Mouse (Mus musculus) stomach, embryonic 15.5 days (tissue): Measurements from ENCODE around the gene Gtf2h3. TPM values are rescaled to one million over a fixed set of nuclear protein-coding genes. Genes with fewer than 3 reads are reported as not detected.

Experiments
- ATAC-seq: fragments of 200-750 bp; cut with Nextera tagmentation; 2 replicates; pipeline ENCODE4 v1.8.0; 2017; ENCODE audit warnings: low read depth, moderate number of reproducible peaks, moderate TSS enrichment; ENCODE audit not compliant: insufficient read depth, low FRiP score
- H3K27ac ChIP-seq: fragments of 300-500 bp; sonication (generic); 2 replicates; pipeline ENCODE4 v1.5.1; 2015; ENCODE audit warnings: mild to moderate bottlenecking, inconsistent platforms
- H3K27me3 ChIP-seq: fragments of 300-500 bp; sonication (generic); replicated peaks from 2 replicates; pipeline ENCODE4 v1.6.1; 2015; ENCODE audit warnings: inconsistent platforms
- H3K36me3 ChIP-seq: fragments of 300-500 bp; sonication (generic); 2 replicates; pipeline ENCODE4 v1.6.1; 2015; ENCODE audit warnings: inconsistent platforms
- H3K4me1 ChIP-seq: fragments of 300-500 bp; sonication (generic); 2 replicates; pipeline ENCODE4 v1.6.1; 2015; ENCODE audit warnings: inconsistent platforms
- H3K4me2 ChIP-seq: fragments of 300-500 bp; sonication (generic); 2 replicates; pipeline ENCODE4 v1.6.1; 2015; ENCODE audit warnings: mild to moderate bottlenecking, inconsistent platforms
- H3K4me3 ChIP-seq: fragments of 300-500 bp; sonication (generic); replicated peaks from 2 replicates; pipeline ENCODE4 v1.5.1; 2015; ENCODE audit warnings: inconsistent platforms
- H3K9ac ChIP-seq: fragments of 300-500 bp; sonication (generic); 2 replicates; pipeline ENCODE4 v1.6.1; 2015; ENCODE audit warnings: inconsistent platforms
- H3K9me3 ChIP-seq: fragments of 300-500 bp; sonication (generic); 2 replicates; pipeline ENCODE4 v1.6.1; 2016; ENCODE audit warnings: inconsistent platforms
- WGBS: fragments of 180-500 bp; shearing (Covaris S2); methylation state at CpG from one replicate; pipeline ENCODE4 v1.1.7; 2015; 5-methylcytosine and 5-hydroxymethylcytosine counted together
- polyA plus RNA-seq: library from polyadenylated mRNA; unstranded; fragments of >200 nt; fragmentation: Nextera tagmentation; extraction: Ambion mirVana; gene quantifications from 2 replicates; pipeline ENCODE4 v1.2.1, GENCODE M21; 2015

The Gtf2h3 gene
- polyA plus RNA-seq: 53.1 and 54.9 TPM in 2 replicates

DNA sequence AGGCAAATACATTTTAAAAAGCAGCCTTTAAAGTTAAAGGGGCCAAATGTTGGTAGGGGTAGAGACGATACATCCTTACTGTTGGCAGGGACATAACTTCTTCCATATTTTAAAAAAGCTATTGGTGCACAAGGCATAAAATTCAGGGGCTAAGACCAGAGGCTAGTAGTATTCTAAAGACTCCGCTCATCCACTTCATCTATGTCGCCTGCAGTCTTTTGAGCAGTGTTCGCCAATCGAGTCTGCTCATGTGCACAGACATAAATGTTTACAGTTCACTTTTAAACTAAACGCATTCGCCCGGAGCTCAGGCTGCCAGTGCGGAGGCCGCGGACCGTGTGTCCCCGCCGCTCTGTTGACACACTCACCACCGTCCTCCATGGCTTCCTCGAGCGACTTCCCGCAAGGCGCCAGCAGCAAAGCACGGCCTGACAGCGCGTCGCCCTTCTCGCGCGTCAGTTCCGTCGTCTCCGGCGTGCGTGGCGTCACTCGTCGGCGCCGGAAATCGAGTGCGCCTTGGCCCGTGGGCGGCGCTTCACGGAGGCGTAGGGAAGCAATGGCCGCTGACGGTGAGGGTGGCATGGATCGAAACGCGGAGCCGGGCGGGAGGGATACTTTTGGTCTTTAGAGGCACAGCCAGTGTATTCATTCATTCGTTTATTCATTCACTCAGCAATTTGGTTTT is at the start of gene Gtf2h3, which contains the start of gene Eif2b1:
Gene Gtf2h3, plus strand, starts transcription at position 508 of the 685 bp plus-strand sequence.
Gene Eif2b1, minus strand, starts transcription at position 499 of the 685 bp plus-strand sequence.
- 1% methylated on average over 51 of the region's 51 CpGs for WGBS
- Histone ChIP-seq H3K36me3 (peaks cover 29% of the 10 kb centered on the region; the same call in 1 of the 2 replicates), H3K4me3 (peak within 1 kb of the TSS; percentile 87), H3K27me3 (no peaks in the 10 kb centered on the region), H3K4me1 (peaks cover 14% of the 10 kb centered on the region), H3K27ac (0 out of 2 replicates have a peak within 1 kb of the TSS, but pooled peaks have one; percentile 21), H3K4me2 (peak within 1 kb of the TSS; percentile 69), H3K9me3 (no peaks in the 10 kb centered on the region), H3K9ac (peak within 1 kb of the TSS; percentile 76)
- ATAC-seq: peak; percentile 92

DNA sequence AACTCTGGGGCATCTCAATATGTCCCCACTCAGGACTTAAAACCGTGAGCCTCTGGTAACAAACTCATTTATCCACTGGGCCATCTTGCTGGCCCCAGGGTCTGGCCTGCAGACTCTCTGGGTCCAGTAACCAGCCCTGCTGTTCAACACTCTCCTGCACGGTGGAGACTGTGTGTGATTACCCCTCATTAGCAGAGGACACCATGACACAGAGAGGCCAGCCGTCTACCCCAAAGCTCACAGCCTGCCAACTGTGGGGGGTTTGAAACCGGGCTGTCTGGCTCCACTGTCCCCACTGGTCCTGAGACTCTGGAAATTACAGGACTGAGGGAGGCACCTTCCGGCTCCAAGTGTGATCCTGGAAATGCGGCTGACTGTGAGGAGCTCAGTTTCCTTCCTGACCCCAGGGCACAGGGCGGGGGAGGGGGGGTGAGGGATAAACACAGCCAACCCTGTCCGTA is 49.7 kb upstream of the Gtf2h3 start:
- no peaks in the 10 kb centered on the region for H3K27me3 ChIP-seq
- 20% methylated on average over 8 of the region's 8 CpGs for WGBS
- ATAC-seq: no peak
- peak overlapping the region; percentile 81 for H3K4me2 ChIP-seq
- no peaks in the 10 kb centered on the region for H3K36me3 ChIP-seq
- H3K9me3 ChIP-seq: no peaks in the 10 kb centered on the region
- H3K4me1 ChIP-seq: peaks cover 35% of the 10 kb centered on the region
- 0 out of 2 replicates have a peak overlapping the region, but pooled peaks have one; percentile 6 for H3K9ac ChIP-seq
- H3K4me3 ChIP-seq: peak overlapping the region; percentile 80
- peak overlapping the region; percentile 10; the same call in 1 of the 2 replicates for H3K27ac ChIP-seq

DNA sequence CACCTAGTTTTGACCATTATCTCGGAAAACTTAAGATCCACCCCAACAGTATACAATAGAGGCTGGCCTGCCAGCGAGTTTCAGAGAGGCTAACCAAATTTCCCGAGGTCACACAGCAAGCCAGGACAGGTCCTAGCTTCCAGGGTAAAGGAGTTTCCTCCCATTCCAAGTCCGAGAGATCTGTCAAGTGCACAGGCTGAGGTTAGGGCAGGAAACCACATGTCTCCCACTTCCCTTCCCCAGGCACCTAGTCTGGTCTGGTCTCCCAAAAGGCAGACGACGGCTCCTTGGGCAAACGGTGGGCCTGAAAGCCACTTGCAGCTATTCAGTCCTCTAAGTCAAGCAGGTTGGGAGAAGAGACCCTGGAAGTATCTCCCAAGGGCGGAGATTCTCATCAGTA is 49.2 kb upstream of the Gtf2h3 start:
- H3K27ac ChIP-seq: no peak overlapping the region
- no peaks in the 10 kb centered on the region for H3K9me3 ChIP-seq
- no peaks in the 10 kb centered on the region for H3K36me3 ChIP-seq
- ATAC-seq: no peak
- WGBS: 42% methylated on average over 8 of the region's 8 CpGs
- H3K4me3 ChIP-seq: peak overlapping the region; percentile 80
- H3K9ac ChIP-seq: no peak overlapping the region
- peak overlapping the region; percentile 81 for H3K4me2 ChIP-seq
- H3K27me3 ChIP-seq: no peaks in the 10 kb centered on the region
- peaks cover 35% of the 10 kb centered on the region for H3K4me1 ChIP-seq

DNA sequence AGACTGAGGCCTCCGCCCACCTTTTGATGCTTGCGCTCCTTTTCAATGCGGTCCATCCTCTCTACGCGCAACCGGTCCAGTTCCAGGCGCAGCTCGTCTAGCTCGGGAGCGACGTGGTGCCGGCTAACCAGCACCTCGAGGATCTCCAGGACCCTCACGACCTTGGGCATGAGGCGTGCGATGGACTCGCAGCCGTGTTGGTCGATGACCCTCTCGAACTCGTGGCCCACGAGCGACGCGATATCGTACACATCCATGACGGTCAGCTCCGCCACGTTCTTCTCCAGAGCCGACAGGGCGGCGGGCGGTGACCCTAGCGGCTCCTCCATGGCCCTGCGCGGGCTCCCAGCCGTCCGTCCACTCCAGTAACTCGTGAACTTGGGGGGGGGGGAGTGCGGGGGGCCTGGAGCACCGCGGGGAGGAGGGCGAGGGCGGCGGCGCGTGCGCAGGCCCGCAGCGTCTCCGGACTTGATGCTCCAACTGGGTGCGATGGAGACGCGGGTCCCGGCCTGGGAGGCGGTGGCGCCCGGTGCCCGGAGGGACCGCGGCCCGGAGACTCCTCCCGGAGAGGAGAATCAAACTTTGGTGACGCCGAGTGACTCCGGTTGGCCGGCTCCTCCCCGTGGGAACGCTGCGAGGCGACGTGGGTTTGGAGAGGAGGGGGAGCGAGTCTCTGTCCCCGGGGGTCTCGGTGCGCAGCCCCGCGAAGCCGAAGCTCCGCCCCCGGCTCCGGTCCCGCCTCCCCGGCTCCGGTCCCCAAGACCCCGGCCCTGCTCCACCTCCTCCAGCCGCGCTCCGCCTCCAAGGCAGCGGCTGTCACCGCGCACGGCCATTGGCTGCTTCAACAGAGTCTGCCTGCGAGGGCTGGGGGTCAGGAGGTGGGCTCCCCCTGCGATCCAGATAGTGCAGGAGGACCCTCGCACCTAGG is 48.0 kb upstream of the Gtf2h3 start, which contains the start of gene Rilpl1:
Gene Rilpl1, minus strand, starts transcription at position 737 of the 928 bp plus-strand sequence.
- no peaks in the 10 kb centered on the region for H3K36me3 ChIP-seq
- H3K4me2 ChIP-seq: peak within 1 kb of the TSS; percentile 81
- H3K4me1 ChIP-seq: peaks cover 35% of the 10 kb centered on the region
- H3K27me3 ChIP-seq: no peaks in the 10 kb centered on the region
- peak within 1 kb of the TSS; percentile 80 for H3K4me3 ChIP-seq
- ATAC-seq: peak; percentile 77
- under 1% methylated on average over 92 of the region's 96 CpGs for WGBS
- H3K9me3 ChIP-seq: no peaks in the 10 kb centered on the region
- H3K9ac ChIP-seq: peak within 1 kb of the TSS; percentile 54
- peak within 1 kb of the TSS; percentile 73 for H3K27ac ChIP-seq

DNA sequence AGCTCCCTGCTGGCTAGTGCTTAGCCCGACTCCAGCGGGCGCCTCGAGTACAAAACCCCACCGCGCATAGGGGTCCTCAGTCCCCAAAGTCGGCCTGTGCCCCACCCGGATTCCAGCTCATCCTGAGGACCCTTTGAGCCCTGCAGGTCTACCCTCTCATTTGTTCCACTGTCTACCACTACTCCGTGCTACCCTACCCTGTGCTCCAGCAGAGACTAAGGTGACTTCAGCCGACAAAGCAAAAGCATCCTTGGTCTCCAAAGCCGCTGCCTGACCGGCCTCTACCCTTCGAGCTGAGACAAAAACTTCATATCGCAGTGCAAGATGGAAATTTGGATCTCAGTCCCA is 47.4 kb upstream of the Gtf2h3 start:
- peak overlapping the region; percentile 81 for H3K4me2 ChIP-seq
- ATAC-seq: peak; percentile 6; the same call in 1 of the 2 replicates
- no peaks in the 10 kb centered on the region for H3K27me3 ChIP-seq
- no peaks in the 10 kb centered on the region for H3K36me3 ChIP-seq
- H3K4me1 ChIP-seq: peaks cover 36% of the 10 kb centered on the region
- H3K4me3 ChIP-seq: peak overlapping the region; percentile 80
- no peaks in the 10 kb centered on the region for H3K9me3 ChIP-seq
- H3K27ac ChIP-seq: peak overlapping the region; percentile 73
- WGBS: 15% methylated on average over 14 of the region's 14 CpGs
- H3K9ac ChIP-seq: peak overlapping the region; percentile 54

DNA sequence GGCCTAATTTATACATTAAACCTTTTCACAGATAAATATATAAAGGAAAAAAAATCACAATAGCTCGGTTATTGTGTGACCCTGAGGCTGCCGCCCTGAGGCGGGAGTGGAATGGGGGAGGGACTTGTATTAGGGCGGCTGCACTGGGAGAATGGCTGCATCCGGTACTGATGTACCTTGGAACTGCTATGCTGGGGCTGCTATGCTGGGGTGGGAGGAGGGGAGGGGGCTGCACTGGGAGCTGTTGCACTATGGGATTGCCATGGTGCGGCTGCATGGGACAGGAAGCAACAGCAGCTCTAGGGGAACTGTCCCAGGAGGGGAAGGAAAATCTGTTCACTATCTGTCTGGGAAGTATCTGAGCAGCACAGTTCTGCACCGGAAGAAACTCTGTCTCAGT is 46.5 kb upstream of the Gtf2h3 start:
- 24% methylated on average over 7 of the region's 7 CpGs for WGBS
- no peak for ATAC-seq

DNA sequence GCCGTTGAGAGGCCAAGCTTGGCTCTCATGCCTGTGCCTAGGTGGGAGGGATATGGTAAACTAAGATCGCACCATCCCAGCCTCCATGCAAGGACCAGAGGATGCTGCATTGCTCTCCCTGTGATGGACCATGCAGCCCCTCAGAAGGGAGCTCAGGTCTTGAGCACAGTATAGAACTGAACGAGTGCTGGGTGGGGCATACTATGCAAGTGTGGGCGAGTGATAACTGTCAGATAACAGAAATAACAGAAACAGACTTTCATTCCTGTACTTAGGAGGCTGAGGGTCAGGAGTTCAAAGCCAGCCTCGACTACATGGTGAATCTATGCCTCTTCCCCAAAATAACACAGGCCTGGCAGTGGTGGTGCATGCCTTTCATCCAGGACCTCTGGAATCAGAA is 43.9 kb upstream of the Gtf2h3 start:
- WGBS: 67% methylated on average over 5 of the region's 5 CpGs
- H3K9me3 ChIP-seq: no peaks in the 10 kb centered on the region

More for the DNA sequence above, 46.5 kb upstream of the Gtf2h3 start:
- Histone ChIP-seq H3K27me3 (no peaks in the 10 kb centered on the region), H3K4me2 (0 out of 2 replicates have a peak overlapping the region, but pooled peaks have one; percentile 13), H3K4me1 (peaks cover 41% of the 10 kb centered on the region), H3K27ac (peak overlapping the region; percentile 76), H3K4me3 (no peak overlapping the region), H3K36me3 (no peaks in the 10 kb centered on the region), H3K9ac (no peak overlapping the region), H3K9me3 (no peaks in the 10 kb centered on the region)

DNA sequence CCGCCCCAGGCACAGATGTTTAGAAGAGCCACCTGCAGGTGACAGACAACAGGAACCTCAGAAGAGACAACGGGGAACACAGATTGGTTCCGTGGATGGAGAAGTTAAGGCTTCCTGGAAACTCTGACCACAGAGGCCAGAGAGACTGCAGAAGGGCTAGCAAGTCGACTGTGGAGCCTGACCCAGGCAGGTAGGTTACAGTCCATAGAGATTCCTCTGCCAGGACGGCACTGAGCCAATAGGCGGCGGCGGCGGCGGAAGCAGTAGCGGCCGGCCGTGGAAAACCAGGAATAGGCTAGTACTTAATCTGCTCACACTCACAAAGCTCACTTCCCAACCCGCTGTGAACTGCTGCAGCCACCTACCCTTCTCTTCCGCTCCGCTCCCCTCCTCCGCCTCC is 42.2 kb upstream of the Gtf2h3 start:
- Histone ChIP-seq H3K9ac (no peak overlapping the region), H3K27me3 (no peaks in the 10 kb centered on the region), H3K27ac (peak overlapping the region; percentile 61; the same call in 1 of the 2 replicates), H3K4me3 (peak overlapping the region; percentile 17), H3K36me3 (no peaks in the 10 kb centered on the region), H3K4me2 (peak overlapping the region; percentile 54), H3K9me3 (no peaks in the 10 kb centered on the region), H3K4me1 (peaks cover 19% of the 10 kb centered on the region)
- WGBS: 4% methylated on average over 17 of the region's 17 CpGs
- ATAC-seq: no peak

More for the DNA sequence above, 43.9 kb upstream of the Gtf2h3 start:
- Histone ChIP-seq H3K4me3 (no peak overlapping the region), H3K27me3 (no peaks in the 10 kb centered on the region), H3K27ac (no peak overlapping the region), H3K36me3 (no peaks in the 10 kb centered on the region), H3K4me2 (no peak overlapping the region), H3K4me1 (peaks cover 24% of the 10 kb centered on the region), H3K9ac (no peak overlapping the region)
- no peak for ATAC-seq

DNA sequence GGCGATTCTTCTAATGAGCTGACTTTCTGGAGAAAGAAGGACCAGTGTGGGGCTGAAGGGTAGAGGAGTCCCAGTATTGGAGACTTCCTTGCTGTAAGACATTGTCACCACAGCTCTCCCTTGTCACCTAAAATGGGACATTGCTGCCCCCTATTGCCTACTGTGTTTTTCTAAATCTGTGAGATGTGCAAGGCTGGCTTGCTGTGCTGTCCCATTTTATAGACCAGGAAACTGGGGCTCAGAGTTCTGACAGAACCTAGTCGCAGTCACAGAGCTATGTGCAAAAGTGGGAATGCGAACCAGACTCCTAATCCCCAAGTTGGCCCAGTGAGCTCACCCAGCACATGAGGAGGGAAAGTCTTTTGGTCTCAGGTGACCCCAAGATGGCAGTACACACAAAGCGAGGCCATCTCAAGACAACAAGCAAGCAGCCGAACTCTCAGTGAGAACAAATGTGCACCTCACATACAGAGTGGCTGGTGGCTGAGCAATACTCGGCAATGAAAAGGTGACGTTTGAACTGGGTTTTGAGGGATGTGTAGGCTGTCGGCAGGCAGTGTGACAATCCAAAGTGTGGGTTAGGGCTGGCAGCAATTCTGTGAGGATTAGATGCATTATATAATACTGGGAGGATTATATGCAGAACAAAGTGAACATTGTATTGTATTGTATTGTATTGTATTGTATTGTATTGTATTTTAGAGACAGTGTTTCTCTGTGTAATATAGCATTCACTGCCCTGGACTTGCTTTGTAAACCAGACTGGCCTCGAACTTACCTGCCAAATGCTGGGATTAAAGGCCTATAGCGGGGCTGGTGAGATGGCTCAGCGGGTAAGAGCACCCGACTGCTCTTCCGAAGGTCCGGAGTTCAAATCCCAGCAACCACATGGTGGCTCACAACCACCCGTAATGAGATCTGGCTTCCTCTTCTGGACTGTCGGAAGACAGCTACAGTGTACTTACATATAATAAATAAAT is 39.8 kb upstream of the Gtf2h3 start:
- no peak overlapping the region for H3K4me2 ChIP-seq
- 79% methylated on average over 16 of the region's 16 CpGs for WGBS
- H3K27me3 ChIP-seq: no peaks in the 10 kb centered on the region
- H3K27ac ChIP-seq: no peak overlapping the region
- peaks cover 17% of the 10 kb centered on the region for H3K4me1 ChIP-seq
- peaks cover 2% of the 10 kb centered on the region for H3K36me3 ChIP-seq
- H3K9ac ChIP-seq: no peak overlapping the region
- H3K9me3 ChIP-seq: no peaks in the 10 kb centered on the region
- no peak overlapping the region for H3K4me3 ChIP-seq
- no peak for ATAC-seq

DNA sequence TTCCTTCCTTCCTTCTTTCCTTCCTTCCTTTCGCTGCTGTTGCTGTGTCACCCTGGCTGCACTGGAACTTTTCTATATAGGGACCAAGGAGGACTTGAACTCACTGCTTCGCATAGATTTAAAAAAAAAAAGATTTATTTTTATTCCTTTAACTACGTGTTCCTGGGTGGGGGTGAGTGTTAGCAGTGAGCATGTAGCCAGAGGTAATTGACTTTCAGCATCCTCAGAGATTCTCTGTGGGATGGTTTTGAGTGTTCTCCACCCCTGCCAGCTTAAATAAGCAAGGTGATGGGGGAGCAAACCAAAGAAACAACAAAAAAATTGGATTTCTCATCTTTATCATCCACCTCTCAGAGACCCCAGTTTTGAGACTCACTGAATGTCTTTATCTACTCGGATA is 39.0 kb upstream of the Gtf2h3 start:
- Histone ChIP-seq H3K9me3 (no peaks in the 10 kb centered on the region), H3K36me3 (peaks cover 10% of the 10 kb centered on the region), H3K9ac (no peak overlapping the region), H3K27ac (no peak overlapping the region; the same call in 1 of the 2 replicates), H3K4me3 (peak overlapping the region; percentile 94), H3K4me2 (peak overlapping the region; percentile 53; the same call in 1 of the 2 replicates), H3K27me3 (no peaks in the 10 kb centered on the region), H3K4me1 (peaks cover 22% of the 10 kb centered on the region)
- ATAC-seq: no peak
- 69% methylated on average over 4 of the region's 4 CpGs for WGBS

DNA sequence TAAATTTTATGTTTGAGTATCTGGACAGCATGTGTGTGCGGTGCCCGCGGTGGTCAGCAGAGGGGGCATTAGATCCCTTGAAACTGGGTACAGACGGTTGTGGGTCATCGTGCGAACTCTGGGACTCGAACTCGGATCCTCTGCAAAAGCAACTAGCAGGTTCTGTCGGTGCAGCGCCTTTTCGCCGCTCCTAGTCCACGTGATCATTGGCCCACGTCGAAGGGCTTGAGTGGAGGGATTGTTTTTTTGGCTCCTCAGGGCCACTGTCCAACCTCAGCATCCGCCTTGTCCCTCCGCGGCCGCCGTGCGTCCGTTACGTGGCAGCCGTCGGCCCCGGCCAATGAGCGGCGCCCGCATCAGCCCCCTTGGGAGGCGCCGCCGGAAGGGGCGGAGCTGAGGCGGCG is 38.6 kb upstream of the Gtf2h3 start, which contains the start of gene Tmed2:
Gene Tmed2, plus strand, starts transcription at position 313 of the 404 bp plus-strand sequence.
- Histone ChIP-seq H3K27ac (peak within 1 kb of the TSS; percentile 91), H3K4me3 (peak within 1 kb of the TSS; percentile 94), H3K27me3 (no peaks in the 10 kb centered on the region), H3K36me3 (peaks cover 15% of the 10 kb centered on the region), H3K9ac (peak within 1 kb of the TSS; percentile 91), H3K9me3 (no peaks in the 10 kb centered on the region), H3K4me2 (peak within 1 kb of the TSS; percentile 70), H3K4me1 (peaks cover 23% of the 10 kb centered on the region)
- under 1% methylated on average over 35 of the region's 35 CpGs for WGBS
- ATAC-seq: peak; percentile 96
